Mouse (Mus musculus) c-Kit-negative CD71-positive TER-119-positive erythroid progenitor cells, embryonic 14.5 days (primary cell): ENCODE measurements at regions not wholly inside any gene's neighbourhood (a gene's known extent, or its start where the extent isn't known, plus 50 kb on each side); places are given as distances from the start of the nearest gene placed in this dataset.

Experiments
- DNase-seq: peaks from one replicate; pipeline ENCODE4 v3.0.0-alpha.2; 2013; ENCODE audit warnings: low read depth, low spot score

DNA sequence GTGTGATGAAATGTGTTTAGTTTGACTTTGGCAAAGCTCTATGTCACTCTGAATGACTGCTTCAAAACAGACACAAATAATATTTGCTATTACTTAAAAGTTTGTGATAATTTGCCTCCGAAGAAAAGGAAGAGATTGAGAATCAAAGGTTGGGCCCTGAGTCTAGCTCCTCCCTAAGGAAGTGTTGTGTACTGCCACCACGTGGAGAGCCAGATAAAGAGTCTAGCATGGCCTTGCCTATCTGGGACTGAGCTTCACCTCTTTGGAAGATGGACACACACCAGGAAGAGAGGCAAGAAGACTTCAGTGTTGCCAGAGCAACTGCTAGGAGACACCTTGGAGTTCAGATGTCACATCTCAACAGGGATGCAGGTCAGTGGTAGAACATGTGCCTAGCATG, 258.5 kb downstream of the Cog6 start:
- no peak for DNase-seq

- no peak for DNase-seq
These were observed 260.2 kb downstream of the Cog6 start for GRCm38 (mm10) chr3:52756816-52757215.

- DNase-seq, result no peak
These were observed 261.0 kb downstream of the Cog6 start for GRCm38 (mm10) chr3:52756006-52756405.

GRCm38 (mm10) chr3:52754978-52755377, 262.1 kb downstream of the Cog6 start:
- no peak for DNase-seq

GRCm38 (mm10) chr3:52754401-52754800, 262.6 kb downstream of the Cog6 start:
- DNase-seq, result no peak

DNA sequence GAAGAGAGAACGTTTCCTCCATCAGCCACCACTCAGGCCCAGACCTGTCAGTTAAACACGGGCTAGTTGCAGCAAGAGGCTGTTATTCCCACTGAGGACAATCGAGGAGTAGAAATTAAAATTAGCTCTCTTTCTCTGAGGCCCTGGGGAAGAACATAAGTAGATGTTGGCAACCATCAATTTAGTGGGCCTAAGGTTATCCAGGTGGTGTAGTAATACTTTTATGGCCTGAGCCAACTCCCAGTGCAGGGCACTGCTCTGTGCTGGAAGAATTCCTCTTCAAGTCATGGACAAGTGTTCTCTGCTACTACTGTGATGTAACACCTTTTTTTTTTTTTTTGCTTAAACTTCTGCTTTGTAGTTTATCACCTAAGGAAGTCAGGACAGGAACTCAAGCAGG, 270.1 kb downstream of the Cog6 start:
- DNase-seq, result no peak

DNA sequence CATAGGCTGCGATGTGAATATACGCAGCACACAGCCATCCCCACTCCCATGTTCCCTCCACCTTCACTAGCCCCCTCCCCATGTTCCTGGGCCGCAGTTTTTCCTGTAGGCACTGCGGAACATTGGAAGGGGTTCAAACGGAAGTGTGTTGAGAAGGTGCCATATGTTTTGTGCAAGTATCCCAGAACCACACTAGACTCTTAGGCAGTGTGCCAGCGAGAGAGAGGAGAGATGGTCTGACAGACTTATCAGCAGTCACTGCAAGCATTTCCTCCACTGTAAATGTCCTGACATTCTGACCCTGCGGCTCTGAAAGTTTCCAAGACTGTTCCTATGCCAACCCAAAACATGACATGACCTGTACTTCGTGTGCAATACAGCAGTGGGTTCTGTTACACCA, 272.7 kb downstream of the Cog6 start:
- no peak for DNase-seq

- DNase-seq, result no peak
These were observed 276.5 kb downstream of the Cog6 start for GRCm38 (mm10) chr3:52740466-52741026.

- no peak for DNase-seq
These were observed 277.5 kb downstream of the Cog6 start for GRCm38 (mm10) chr3:52739526-52739925.

DNA sequence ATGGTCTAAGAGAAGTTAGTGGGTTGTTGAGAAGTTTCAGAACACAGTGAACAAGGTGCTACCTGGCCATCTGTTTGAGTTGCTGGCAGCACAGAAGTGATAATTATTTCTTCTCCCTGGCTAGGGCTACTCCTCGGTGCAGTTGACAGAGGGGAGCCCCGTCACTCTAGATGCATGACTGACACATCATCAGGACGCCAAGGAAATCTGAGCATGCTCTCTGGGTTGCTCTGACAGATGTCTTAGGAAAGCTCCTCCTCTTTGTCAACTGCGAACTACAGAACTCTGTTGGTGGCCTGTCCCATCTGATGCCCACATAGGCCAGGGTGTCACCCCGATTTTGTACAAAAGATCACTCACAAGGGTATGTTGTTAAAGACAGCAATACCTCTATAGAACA, 278.7 kb downstream of the Cog6 start:
- DNase-seq, result no peak

DNA sequence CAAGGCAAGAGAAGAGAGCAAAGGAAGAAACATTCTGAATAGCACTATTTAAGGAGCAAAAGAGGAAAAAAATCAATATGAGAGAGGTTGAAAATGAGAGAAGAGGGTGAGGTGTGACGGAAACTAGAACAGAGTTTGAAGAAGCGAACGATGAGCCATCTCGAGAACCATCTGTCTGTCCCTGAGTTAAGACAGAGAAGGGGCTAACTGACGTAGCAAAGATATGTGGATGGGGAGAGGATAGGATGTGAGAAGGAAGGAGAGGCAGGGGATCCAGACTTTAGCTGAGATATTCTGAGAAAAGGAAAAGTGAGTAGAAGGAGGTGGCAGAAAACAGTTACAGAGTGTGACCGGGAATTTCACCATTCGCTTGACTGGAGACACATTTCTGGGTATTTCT, 281.1 kb downstream of the Cog6 start:
- no peak for DNase-seq

DNA sequence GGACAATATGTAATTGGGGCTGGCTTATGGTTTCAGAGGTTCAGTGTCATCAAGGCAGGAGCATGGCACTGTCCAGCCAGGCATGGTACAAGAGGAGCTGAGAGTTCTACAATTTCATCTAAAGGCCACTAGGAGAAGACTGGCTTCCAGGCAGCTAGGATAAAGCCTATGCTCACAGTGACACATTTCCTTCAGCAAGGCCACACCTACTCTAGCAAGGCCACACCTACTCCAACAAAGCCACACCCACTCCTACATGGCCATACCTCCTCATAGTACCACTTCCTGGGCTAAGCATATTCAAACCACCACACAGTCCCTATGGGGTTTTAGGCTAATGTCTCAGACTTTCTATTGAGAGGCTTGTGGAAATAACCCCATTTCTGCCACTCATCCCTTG, 285.1 kb downstream of the Cog6 start:
- no peak for DNase-seq

DNA sequence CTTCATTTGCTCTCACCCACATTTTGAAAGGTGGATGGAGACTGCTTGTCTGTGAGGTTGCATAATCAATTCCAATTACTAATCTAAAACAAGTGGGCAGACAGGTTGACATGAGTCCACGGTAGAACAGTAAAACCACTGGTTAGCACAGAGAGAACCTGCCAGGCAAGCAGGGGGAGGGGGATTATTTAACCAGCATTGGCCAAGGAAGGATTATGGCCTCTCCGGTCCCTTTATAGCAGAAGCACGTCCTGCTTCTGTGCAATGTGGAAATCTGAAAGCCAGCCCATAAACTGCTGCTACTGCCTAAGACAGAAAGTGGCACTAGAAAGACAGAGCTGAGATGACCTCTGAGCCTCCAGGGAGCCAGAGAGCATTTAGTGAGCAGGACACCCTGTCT, 285.5 kb downstream of the Cog6 start:
- no peak for DNase-seq

- no peak for DNase-seq
These were observed 287.3 kb downstream of the Cog6 start for GRCm38 (mm10) chr3:52729731-52730130.

- no peak for DNase-seq
These were observed 288.2 kb downstream of the Cog6 start for GRCm38 (mm10) chr3:52728860-52729259.

- DNase-seq, result no peak
These were observed 288.6 kb downstream of the Cog6 start for GRCm38 (mm10) chr3:52728426-52728825.

DNA sequence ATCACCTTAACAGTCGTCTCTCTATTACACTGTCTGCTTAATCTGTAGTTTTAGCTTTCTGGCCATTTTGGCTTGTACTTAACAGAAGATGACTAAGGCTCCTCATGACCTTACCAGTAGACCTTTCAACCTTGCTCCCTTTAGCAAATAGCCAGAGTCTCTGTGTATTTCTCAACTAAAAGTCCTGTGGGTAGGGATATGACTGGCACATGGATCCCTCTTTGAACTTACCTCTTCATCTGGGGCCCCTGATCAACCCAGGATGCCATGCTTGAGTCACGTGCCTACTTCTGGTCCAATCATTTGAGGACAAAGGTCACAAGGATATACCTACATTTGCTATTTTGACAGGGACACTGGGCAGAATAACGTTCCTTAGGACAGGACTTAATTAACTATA, 292.7 kb downstream of the Cog6 start:
- no peak for DNase-seq

- DNase-seq, result no peak
These were observed 294.1 kb downstream of the Cog6 start for GRCm38 (mm10) chr3:52722946-52723345.

DNA sequence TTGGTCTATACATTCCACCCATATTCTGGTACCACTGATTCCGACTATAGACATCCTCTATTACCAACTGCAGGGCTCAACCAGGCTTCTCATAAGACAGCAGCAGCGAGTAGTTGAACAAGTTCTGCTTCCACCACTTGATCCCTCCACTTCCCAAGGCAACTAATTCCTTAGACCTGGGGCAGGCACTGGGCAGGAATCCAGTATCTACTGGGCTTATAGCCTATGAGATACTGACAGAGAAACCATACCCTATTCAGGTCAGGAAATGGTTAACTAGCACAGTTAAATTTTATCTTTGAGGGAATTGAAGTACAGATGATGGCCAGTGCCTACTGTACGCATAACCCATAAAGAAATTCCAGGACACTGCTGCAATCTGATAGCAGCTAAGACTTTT, 297.9 kb downstream of the Cog6 start:
- no peak for DNase-seq

DNA sequence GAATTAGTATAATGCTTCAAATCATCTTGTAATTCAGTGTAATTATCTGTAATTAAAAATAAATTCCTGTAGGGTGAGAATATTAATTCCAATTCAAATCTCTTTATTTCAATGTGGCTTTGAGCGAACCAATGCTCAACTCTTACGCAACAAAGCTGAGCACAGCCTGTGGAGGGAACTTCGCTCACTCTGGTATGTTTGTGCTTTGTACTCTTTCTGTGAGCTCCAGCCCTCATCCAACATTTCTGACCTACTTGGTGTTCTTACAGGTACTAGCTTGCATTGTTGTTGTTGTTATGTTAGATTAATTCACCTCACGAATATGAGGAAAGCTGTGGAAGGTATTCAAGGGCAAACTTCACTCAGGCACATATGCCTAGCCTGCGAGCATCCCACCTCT, 299.7 kb downstream of the Cog6 start:
- no peak for DNase-seq

DNA sequence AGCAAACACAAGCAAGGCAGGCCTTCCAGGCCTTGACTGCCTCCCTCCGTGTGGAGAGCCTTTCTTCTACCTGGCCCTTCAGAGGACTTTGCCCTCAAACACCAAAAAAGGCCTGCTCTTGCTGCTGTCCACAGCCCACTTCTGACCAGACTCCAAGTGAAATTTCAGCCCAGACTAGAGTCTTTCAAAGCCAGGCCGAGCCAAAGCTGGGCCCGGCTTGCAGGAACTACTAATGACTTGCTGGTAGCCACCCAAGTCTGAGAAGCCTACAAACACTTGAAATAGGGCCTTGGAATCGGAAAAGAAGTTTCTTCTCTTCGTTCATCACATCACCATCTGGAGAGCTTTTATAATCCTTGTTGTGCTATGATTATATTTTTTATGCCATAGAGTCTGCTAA, 304.9 kb downstream of the Cog6 start:
- DNase-seq, result no peak

DNA sequence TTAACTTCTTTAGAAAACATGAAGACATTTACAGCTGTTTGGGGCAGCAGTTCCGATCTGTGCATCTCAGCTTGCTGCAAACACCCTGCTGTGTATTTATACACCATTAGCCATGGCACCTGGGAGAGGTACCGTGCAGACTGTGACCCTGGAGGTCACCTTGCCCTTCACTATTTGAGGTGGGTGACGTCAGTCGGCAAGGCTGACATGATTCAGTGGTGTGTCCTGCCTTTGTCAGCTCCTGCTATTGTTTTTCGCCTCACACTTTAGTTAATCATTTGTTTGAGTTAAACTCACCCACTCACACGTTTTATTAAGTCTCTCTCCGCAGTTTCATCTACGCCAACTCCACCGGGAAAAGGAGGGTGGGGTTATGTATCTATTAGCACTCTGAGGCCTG, 305.9 kb downstream of the Cog6 start:
- no peak for DNase-seq

- DNase-seq, result no peak
These were observed 308.3 kb downstream of the Cog6 start for GRCm38 (mm10) chr3:52708746-52709145.

DNA sequence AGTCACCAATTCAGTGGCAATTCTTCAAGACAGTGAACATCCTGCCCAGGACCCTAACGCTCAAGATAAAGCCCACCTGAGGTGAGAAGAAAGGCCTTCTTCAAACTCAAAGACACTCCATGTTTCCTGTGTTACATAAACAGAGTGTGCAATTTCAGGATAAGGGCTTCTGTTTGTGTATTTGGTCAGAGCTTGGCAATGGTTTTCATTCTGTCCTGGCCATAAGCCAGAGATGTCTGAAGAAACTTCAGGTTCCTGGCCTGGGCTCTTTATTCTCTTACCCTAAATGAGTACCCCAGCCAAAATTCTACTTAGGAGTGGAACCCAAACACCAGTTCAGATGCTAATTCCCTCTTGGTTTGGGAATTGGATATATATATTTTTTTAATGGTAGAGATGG, 308.7 kb downstream of the Cog6 start:
- no peak for DNase-seq
